Mouse (Mus musculus) G1E (cell line): ENCODE measurements around the gene Hapln2. TPM values are rescaled to one million over a fixed set of nuclear protein-coding genes. Genes with fewer than 3 reads are reported as not detected.
A peak's percentile ranks its signal among the peaks of the same experiment; 100 is the strongest.

Experiments
- ATAC-seq: 2 replicates; pipeline ENCODE4 v1.8.0; 2016; ENCODE audit warnings: mild to moderate bottlenecking; ENCODE audit not compliant: insufficient number of reproducible peaks, poor library complexity, low FRiP score, severe bottlenecking; ENCODE audit errors: extremely low read depth
- DNase-seq: peaks from one replicate; pipeline ENCODE4 v3.0.0; 2012; ENCODE audit warnings: low spot score
- H3K27me3 ChIP-seq: 2 replicates; pipeline ENCODE4 v1.6.1; 2012; ENCODE audit warnings: mild to moderate bottlenecking, low read length, inconsistent platforms; ENCODE audit not compliant: insufficient read depth
- H3K36me3 ChIP-seq: replicated peaks from 2 replicates; pipeline ENCODE3; 2012; ENCODE audit warnings: mild to moderate bottlenecking, inconsistent platforms
- H3K4me1 ChIP-seq: 2 replicates; pipeline ENCODE4 v1.6.1; 2012; ENCODE audit warnings: low read depth, low read length, inconsistent platforms, mixed read lengths; ENCODE audit not compliant: insufficient read depth
- H3K4me3 ChIP-seq: 2 replicates; pipeline ENCODE4 v1.5.1; 2012; ENCODE audit warnings: low read depth, mild to moderate bottlenecking, inconsistent platforms, low read length, moderate library complexity, mixed read lengths
- H3K9me3 ChIP-seq: replicated peaks from 2 replicates; pipeline ENCODE4 v1.6.1; 2012; ENCODE audit warnings: inconsistent platforms
- CTCF ChIP-seq: IDR thresholded peaks from 2 replicates; pipeline ENCODE4 v1.5.1; 2012; ENCODE audit warnings: low read depth, low read length, inconsistent platforms, mixed read lengths
- GATA1 ChIP-seq: IDR thresholded peaks from 2 replicates; pipeline ENCODE4 v1.6.1; 2012; ENCODE audit warnings: borderline replicate concordance, low read length, inconsistent platforms, mixed read lengths
- GATA2 ChIP-seq: IDR thresholded peaks from 2 replicates; pipeline ENCODE4 v1.6.1; 2012; ENCODE audit warnings: low read depth, low read length, inconsistent platforms, borderline replicate concordance
- POLR2AphosphoS5 ChIP-seq: IDR thresholded peaks from 2 replicates; pipeline ENCODE4 v1.6.1; 2012; ENCODE audit warnings: low read depth, low read length, inconsistent platforms; ENCODE audit not compliant: insufficient replicate concordance
- TAL1 ChIP-seq: conservative IDR thresholded peaks from 2 replicates; pipeline ENCODE4 v1.6.1; 2012; ENCODE audit warnings: low read depth, low read length, inconsistent platforms, mixed read lengths
- polyA plus RNA-seq: library from polyadenylated mRNA; stranded (reverse); fragments of >175 nt; gene quantifications from 2 replicates; pipeline ENCODE4 v1.2.3, GENCODE M21; 2012
- total RNA-seq, 2 experiments: library from RNA; stranded (forward) in 1 of 2; stranded (reverse) in 1 of 2; fragments of 200-1000 nt in 1 of 2; fragments of >200 nt in 1 of 2; fragmentation: Nextera tagmentation in 1 of 2; gene quantifications; 2 replicates each; pipeline ENCODE4 v1.2.3; 2014 to 2017

The Hapln2 gene
- total and polyA plus RNA-seq, 3 experiments: not detected

DNA sequence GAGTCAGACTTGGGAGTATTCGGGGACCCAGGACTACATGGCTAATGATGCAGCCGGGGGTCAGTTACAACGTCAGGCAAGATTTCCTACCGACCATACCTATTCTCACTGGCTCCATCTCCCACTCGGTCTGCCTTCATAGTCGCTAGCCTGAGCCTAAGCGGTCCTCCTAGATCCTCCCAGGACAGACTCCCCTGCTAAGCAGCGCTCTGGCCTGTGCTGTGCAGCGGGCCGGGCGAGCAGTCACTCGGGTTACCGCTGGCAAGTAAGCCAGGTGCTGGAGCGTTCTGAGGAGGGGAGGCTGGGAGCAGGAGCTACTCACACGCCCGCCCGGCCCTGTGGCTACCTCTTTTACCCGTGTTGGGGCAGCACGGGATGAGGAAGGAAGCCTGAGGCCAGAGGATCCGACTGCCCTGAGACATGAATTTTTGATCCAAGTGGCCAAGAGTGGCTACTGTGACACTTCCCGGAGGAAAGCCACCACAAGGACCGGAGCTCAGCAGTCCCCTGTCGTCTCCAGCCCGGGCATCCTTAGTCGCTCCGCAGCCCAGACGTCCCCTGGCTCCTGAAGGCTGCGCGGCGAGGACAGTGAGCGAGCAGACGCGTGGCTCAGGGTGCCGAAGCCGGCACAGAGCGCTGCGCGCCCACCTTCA, 28.0 kb downstream of the Hapln2 start:
- ATAC-seq (no peak), DNase-seq (no peak)
- Histone ChIP-seq H3K4me3 (no peak overlapping the region), H3K4me1 (no peaks in the 10 kb centered on the region), H3K9me3 (no peaks in the 10 kb centered on the region), H3K27me3 (peaks cover 47% of the 10 kb centered on the region), H3K36me3 (no peaks in the 10 kb centered on the region)
- no peak for TF ChIP-seq POLR2AphosphoS5
- no peak for TF ChIP-seq TAL1
- no peak for TF ChIP-seq GATA2
- no peak for TF ChIP-seq GATA1
- TF ChIP-seq CTCF: no peak

DNA sequence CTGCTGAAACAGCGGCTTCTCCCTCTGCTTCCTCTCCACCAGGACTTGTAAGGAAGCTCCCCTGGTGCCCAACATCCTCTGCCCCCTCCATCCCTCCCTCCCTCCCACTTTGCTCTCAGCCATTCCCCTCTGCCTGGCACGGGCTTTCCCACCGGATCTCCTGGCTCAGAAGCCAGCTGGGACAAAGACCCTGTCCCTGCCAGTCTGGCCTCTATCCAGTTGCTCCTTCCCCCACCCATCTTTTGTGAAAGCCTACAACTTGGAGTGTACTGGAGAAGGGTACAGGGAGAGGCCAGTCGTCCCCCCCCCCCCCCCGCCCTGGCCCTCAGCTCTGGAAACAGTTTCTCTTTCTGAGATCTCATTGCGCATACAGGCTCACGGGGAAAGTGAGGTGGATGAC, 28.6 kb downstream of the Hapln2 start:
- H3K4me1 ChIP-seq: no peaks in the 10 kb centered on the region
- peaks cover 45% of the 10 kb centered on the region for H3K27me3 ChIP-seq
- DNase-seq (no peak), ATAC-seq (no peak)
- no peak for TF ChIP-seq POLR2AphosphoS5
- H3K4me3 ChIP-seq: no peak overlapping the region
- no peaks in the 10 kb centered on the region for H3K36me3 ChIP-seq
- H3K9me3 ChIP-seq: no peaks in the 10 kb centered on the region

DNA sequence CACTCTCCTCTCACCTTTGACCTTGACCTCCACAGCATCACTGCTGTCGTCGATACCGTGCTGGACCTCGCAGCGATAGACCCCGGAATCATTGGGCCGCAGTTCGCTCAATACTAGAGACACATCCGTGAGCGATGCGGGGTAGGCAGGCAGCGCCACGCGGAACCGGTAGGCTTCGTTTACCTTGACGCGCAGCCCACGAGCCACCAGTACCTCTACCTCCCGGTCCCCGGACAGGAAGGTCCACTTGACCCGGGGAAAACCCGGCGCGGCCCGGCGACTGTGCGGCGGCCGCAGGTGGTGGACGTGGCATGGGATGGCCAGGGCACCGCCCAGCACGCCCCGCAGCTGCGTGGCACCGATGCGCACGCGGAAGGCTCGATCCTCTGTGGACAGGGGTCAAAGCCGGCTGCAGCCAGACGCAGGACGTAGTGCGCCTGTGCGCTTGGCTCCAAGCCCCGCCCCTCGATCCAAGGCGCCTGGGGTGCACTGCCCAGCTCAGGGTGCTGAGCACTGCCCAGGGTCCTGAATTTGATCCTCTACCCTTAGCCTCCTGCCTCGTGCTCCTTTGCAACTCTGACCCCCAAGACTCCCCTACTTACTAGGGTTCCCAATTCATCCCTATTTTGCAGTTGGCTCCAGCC, 30.3 kb downstream of the Hapln2 start:
- Histone ChIP-seq H3K4me3 (no peak overlapping the region), H3K4me1 (no peaks in the 10 kb centered on the region), H3K36me3 (no peaks in the 10 kb centered on the region), H3K27me3 (peaks cover 42% of the 10 kb centered on the region), H3K9me3 (no peaks in the 10 kb centered on the region)
- DNase-seq: no peak
- no peak for TF ChIP-seq CTCF
- TF ChIP-seq GATA2: no peak
- TF ChIP-seq GATA1: no peak
- TF ChIP-seq POLR2AphosphoS5: no peak
- no peak for TF ChIP-seq TAL1
- ATAC-seq: no peak

- TF ChIP-seq POLR2AphosphoS5: no peak
- Histone ChIP-seq H3K4me3 (no peak overlapping the region), H3K36me3 (no peaks in the 10 kb centered on the region), H3K27me3 (peaks cover 42% of the 10 kb centered on the region), H3K9me3 (no peaks in the 10 kb centered on the region), H3K4me1 (no peaks in the 10 kb centered on the region)
- DNase-seq (no peak), ATAC-seq (no peak)
Measured at GRCm38 (mm10) chr3:87996401-87996800, 31.0 kb downstream of the Hapln2 start.

DNA sequence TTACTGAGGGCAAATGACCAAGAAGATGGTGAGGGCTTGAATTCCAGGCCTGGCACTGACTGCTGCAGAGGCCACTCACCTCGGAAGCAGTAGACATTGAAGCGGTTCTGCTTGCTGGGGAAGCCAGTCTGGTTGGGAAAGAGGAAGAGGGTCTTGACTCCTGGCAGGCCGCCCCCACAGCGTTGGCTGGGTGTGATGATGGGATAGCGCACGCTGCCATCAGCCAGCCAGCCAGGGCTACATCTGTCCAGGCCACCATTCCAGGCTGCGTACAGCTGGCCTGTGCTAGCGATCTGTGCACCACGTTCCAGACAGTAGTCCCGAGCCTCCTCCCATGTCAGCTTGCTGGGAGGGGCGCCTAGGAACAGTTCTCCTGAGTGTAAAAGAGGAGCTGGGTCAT, 32.1 kb downstream of the Hapln2 start:
- DNase-seq: no peak
- Histone ChIP-seq H3K9me3 (no peaks in the 10 kb centered on the region), H3K27me3 (peaks cover 42% of the 10 kb centered on the region), H3K4me1 (no peaks in the 10 kb centered on the region), H3K36me3 (no peaks in the 10 kb centered on the region), H3K4me3 (no peak overlapping the region)
- no peak for TF ChIP-seq POLR2AphosphoS5
- no peak for TF ChIP-seq GATA2
- TF ChIP-seq TAL1: no peak
- TF ChIP-seq CTCF: no peak
- TF ChIP-seq GATA1: no peak
- no peak for ATAC-seq

DNA sequence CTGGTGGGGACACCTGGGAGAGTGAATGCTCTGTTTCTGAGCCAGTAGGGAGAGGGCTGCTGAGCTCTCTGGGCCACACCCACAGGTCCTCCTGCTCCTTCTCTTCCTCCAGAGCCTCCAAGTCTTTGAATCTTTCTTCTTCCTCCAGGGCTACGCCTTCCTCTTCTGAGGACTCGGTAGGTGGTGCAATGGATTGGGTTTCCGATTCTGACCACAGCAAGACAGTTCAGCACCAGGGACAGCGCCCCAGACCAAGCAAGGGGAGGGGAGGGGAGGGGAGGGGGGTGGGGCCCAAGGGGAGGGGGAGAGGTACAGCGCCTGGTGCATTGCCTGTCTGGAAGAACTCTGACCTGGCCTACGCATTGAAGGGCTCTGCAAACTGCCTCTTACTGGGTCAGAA, 33.9 kb downstream of the Hapln2 start:
- TF ChIP-seq GATA2 (no peak), CTCF (no peak), TAL1 (no peak), POLR2AphosphoS5 (no peak), GATA1 (no peak)
- H3K27me3 ChIP-seq: peaks cover 31% of the 10 kb centered on the region
- ATAC-seq (no peak), DNase-seq (peak; percentile 53)
- no peaks in the 10 kb centered on the region for H3K36me3 ChIP-seq
- no peak overlapping the region for H3K4me3 ChIP-seq
- no peaks in the 10 kb centered on the region for H3K9me3 ChIP-seq
- H3K4me1 ChIP-seq: peaks cover 2% of the 10 kb centered on the region
